Mouse (Mus musculus) bone marrow, adult 2 months (tissue): ENCODE measurements around the gene Rprd1b.

Source experiments
- CTCF ChIP-seq: fragments of 200-500 bp; IDR thresholded peaks from 2 replicates; pipeline ENCODE4 v1.5.1; 2011; ENCODE audit warnings: low read length, control low read depth; ENCODE audit not compliant: control insufficient read depth, insufficient read depth
- POLR2A ChIP-seq: fragments of 200-500 bp; IDR thresholded peaks from 2 replicates; pipeline ENCODE4 v1.6.1; 2011; ENCODE audit warnings: low read depth, mild to moderate bottlenecking, control low read depth, low read length, borderline replicate concordance; ENCODE audit not compliant: control insufficient read depth

- no peak for TF ChIP-seq POLR2A
- no peak for TF ChIP-seq CTCF
These were observed 109.5 kb downstream of the Rprd1b start for GRCm38 (mm10) chr2:158137771-158138170.
